Mouse (Mus musculus): ENCODE results near the gene Larp6. TPM values are rescaled to one million over a fixed set of nuclear protein-coding genes. Genes with fewer than 3 reads are reported as not detected.

Gene Larp6
- polyA plus RNA-seq, 1 experiment from 2014 or later, result 1.4 TPM

DNA sequence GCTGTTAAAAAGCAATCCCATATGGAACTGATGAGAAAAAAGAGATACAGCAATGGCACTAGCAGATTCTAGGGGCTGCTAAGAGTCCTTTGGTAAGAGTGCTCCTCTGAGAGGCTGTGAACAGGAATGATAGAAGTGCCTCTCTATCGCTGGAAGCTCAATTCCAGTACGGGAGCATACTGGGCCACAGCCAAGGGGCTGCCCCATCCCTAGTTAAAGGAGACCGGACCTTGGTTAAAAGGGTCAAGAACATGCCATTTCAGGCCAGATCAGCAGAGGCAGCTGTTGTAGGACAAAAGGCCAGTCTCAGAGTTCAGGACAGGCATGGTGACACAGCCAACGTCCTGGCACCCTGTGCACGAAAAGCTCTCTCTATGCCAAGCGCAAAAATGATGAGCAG, 1.4 kb downstream of the Larp6 start:
- no peak for DNase-seq (ENCODE audit: low spot score)

- no peak for DNase-seq (ENCODE audit: low spot score)
These were observed 2.5 kb downstream of the Larp6 start for GRCm38 (mm10) chr9:60715271-60715670.

- peak; percentile 7 for DNase-seq (ENCODE audit: low spot score)
These were observed 3.0 kb downstream of the Larp6 start for GRCm38 (mm10) chr9:60715828-60716227.

GRCm38 (mm10) chr9:60718284-60718683, 5.5 kb downstream of the Larp6 start:
- peak; percentile 47 for DNase-seq (ENCODE audit: low spot score)

DNA sequence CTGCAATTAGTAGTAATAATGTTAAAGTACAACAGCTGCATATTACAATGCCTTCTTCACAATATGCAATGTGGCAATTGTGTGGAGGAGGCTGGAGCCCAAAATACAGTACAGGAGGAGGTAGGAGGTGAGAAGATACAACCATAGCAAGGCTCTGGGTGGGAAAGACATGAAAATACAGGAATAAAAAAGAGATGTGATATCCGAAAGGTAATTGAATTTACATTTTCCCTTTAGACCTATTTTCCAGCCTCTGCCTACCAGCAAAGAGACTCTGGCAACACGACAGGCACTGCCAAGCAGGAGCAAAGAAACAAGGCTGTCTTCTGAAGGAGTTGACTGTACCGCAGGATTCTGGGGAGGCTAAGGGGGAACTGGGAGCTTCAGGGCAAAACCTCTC, 6.9 kb downstream of the Larp6 start:
- DNase-seq (ENCODE audit: low spot score), result no peak

DNA sequence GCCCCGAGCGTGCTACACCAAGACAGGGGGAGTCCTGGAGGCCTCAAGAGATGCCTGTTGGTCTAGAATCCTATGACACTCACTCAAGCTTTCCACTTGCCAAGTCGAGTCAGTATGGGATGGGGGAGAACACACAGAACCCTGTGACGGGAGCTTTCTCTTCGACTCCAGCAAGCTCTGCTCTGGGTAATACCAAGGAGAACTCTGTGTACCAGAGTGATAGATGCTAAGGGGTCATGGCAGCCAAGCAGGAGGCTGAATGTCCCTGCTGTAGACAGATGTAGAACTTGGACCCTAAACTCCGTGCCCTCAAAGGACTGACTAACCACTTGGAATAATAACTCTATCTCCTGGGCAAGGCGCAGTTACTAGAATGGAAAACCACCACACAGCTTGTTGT, 12.2 kb downstream of the Larp6 start:
- no peak for DNase-seq (ENCODE audit: low spot score)

GRCm38 (mm10) chr9:60734321-60734720, 21.5 kb downstream of the Larp6 start:
- no peak for DNase-seq (ENCODE audit: low spot score)

GRCm38 (mm10) chr9:60739126-60739525, 26.3 kb downstream of the Larp6 start:
- DNase-seq (ENCODE audit: low spot score), result no peak

- DNase-seq (ENCODE audit: low spot score), result no peak
These were observed 28.6 kb downstream of the Larp6 start for GRCm38 (mm10) chr9:60741436-60741835.

GRCm38 (mm10) chr9:60742516-60742915, 29.7 kb downstream of the Larp6 start:
- DNase-seq (ENCODE audit: low spot score), result no peak

GRCm38 (mm10) chr9:60743180-60743900, 30.6 kb downstream of the Larp6 start:
- DNase-seq (ENCODE audit: low spot score), result no peak

DNA sequence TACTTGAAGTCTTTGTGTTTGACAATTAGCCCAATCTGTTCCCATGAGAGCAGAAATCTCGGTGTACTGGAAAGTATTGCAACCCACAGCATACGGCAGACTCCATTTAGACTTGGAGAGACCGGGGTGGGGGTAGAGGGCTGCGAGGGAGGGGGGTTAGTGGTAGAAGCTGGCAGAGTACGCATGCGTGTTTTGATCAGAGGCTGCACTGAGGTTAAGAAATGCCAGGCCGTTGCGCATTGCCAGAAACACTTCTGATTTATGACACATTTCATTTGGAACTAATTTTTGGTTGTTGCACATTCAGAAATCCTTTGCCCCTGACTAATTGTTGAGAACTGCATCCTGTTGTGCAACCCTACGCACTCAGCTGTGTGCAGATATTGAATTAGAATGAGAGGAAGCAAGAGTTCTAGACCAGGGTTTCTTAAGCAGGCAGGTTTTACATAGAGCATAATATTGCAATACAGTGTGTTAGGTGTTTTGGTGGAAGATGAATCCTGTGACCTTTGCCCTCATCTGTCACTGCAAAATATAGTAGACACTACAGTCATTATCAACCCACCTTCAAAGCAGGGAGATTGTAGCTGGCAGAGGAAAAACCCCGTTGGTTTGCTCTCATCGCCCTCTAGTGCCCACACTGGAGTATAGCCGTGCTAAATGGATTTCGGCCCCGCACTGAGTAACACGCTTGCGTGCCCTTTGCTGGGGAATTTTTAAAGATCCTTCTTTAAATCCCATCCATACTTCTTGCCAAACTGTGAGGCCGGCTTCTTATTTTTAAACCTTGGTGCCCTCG, 31.6 kb downstream of the Larp6 start:
- peak; percentile 49 for DNase-seq (ENCODE audit: low spot score)

DNA sequence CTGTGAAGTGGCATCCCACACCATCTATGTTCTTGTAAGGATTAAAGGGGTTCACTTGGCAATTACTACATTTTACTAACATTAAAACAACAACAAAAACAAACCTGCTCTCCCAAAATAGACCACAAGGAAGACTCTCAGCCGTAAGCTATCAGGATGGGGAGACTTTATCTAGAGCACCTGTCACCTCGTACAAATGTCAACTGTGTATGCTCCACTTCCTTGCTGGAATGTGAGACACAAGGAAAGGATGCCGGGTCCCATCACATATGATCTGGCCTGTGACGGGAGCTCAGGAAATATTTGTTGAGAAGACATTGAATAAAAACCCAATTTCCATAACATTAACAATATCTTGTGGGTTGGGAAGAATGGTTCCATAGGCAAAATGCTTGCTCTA, 32.2 kb downstream of the Larp6 start:
- DNase-seq (ENCODE audit: low spot score), result no peak

- peak; percentile 13 for DNase-seq (ENCODE audit: low spot score)
These were observed 33.8 kb downstream of the Larp6 start for GRCm38 (mm10) chr9:60746561-60746960.

GRCm38 (mm10) chr9:60747672-60748071, 34.9 kb downstream of the Larp6 start:
- DNase-seq (ENCODE audit: low spot score), result no peak

DNA sequence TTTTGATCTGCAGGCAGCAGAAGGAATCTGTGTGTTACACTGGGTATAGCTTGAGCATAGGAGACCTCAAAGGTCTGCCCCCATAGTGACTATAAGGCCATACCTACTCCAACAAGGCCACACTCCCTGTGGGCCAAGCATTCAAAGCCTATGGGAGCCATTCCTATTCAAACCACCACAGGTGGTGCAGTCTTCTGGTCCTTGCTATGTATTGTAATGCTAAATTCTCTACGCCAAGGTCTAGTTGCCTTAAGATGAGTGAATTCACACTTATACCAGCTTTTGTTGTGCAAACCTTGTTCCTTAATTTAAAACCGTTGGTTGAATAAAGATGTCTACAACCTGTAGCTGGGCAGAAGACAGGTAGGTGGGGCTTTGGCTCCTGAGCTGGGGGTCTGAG, 35.4 kb downstream of the Larp6 start:
- DNase-seq (ENCODE audit: low spot score), result no peak

DNA sequence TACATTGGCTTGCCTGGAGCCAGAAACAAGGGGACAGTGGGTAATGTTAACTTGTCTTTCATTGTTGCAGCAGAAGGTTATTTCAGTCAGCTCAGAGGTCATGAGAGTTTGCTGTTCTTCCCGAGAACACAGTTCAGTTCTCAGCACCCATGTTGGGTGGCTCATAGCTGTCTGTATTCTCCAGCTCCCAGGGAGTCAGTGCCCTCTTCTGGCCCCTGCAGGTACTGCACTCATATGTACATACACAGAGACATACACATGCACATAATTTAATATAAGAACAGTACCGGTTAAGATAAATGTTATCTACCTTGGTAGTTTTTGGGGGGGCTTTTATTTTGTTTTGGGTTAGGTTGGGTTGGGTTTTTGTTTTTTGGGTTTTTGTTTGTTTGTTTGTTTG, 36.3 kb downstream of the Larp6 start:
- no peak for DNase-seq (ENCODE audit: low spot score)

- no peak for DNase-seq (ENCODE audit: low spot score)
These were observed 38.3 kb downstream of the Larp6 start for GRCm38 (mm10) chr9:60751098-60751497.

DNA sequence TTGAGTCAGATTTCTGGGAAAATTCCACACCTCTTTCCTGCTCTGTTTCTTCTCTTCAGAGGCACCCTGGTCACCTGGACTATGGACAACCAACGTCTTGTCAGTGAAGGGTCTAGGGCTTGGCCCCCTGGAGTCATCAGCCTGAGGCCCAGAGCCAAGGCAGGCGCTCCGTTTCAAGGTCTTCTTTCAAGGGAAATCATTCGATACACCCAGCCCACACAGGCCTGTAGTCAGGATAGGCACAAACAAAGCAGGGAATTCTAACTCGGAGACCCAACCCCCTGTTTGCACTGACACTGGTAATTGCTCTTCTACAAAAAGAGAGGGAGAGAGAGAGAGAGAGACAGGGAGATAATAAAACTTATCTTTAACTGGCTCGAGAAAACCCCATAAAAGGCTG, 39.2 kb downstream of the Larp6 start:
- no peak for DNase-seq (ENCODE audit: low spot score)

GRCm38 (mm10) chr9:60752636-60753035, 39.8 kb downstream of the Larp6 start:
- no peak for DNase-seq (ENCODE audit: low spot score)

DNA sequence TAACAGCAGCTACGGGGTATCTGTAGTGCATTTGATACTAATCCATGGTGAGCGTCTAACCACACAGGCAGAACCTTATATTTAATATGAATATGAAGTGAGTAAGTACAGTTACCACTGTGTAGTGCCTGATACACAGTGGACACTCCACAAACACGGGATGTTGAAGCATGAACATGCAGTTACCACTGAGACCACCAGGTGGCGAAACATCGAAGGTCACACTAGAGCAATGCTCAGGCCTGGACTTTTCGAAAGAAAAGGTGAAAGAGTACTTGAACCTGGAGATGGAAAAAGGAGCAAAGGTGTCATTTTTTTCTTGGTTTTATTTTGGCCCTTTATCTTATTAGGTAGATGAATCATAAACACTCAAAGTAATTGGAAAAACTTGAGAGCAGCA, 43.5 kb downstream of the Larp6 start:
- DNase-seq (ENCODE audit: low spot score), result peak; percentile 78

DNA sequence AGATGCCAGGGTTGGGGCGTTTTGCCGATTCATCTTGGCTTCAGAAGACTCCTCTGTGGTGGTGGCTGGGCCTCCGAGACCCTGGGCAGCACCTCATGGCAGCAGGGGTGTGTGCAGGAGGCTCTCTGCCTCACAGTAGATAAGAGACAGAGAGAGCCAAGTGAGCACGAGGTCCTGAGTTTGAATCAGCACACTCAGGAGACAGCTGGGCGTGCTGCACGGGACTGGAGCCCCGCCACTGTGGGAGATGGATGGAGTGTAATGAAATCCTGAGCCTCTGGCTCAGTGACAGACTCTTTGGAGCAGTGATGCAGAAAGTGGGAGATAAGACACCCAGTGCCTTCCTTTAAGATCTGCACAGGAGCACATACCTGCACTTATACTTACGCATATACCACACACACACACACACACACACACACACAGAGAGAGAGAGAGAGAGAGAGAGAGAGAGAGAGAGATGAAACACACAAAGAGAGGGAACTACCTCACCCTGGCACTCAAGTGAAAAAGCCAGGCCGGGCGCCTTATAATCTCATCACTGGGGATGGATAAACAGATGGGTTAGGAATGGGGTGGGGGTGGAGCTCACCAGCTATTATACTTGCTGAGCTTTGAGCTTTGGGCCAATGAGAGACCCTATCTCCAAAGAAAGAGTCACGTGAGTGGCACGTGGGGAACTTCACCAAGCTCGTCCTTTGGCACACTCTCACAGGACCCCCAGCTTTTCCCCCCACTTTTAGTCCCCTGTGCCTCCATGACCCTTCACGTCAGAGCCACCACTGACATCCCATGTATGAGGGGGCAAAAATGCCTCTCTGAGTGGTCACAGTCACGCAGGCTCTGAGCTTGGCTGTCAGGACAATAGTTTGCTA, 44.3 kb downstream of the Larp6 start:
- DNase-seq (ENCODE audit: low spot score), result no peak
